Mouse (Mus musculus) heart, embryonic 11.5 days (tissue): ENCODE data around the gene Mgp. TPM values are rescaled to one million over a fixed set of nuclear protein-coding genes. Genes with fewer than 3 reads are reported as not detected.

Source experiments
- ATAC-seq: fragments of 200-750 bp; cut with Nextera tagmentation; replicated peaks from 2 replicates; pipeline ENCODE4 v1.8.0; 2017; ENCODE audit warnings: moderate library complexity; ENCODE audit not compliant: insufficient number of reproducible peaks, low FRiP score, low TSS enrichment
- H3K27ac ChIP-seq: fragments of 300-500 bp; sonication (generic); 2 replicates; pipeline ENCODE4 v1.5.1; 2014; ENCODE audit warnings: mild to moderate bottlenecking, low read depth, low read length
- H3K27me3 ChIP-seq: fragments of 300-500 bp; sonication (generic); 2 replicates; pipeline ENCODE4 v1.6.1; 2014; ENCODE audit warnings: mild to moderate bottlenecking, low read length, mixed read lengths; ENCODE audit not compliant: control insufficient read depth, insufficient read depth
- H3K36me3 ChIP-seq: fragments of 300-500 bp; sonication (generic); 2 replicates; pipeline ENCODE4 v1.6.1; 2014; ENCODE audit warnings: mild to moderate bottlenecking, low read length, moderate library complexity, mixed read lengths; ENCODE audit not compliant: control insufficient read depth, insufficient read depth
- H3K4me1 ChIP-seq: fragments of 300-500 bp; sonication (generic); 2 replicates; pipeline ENCODE4 v1.6.1; 2014; ENCODE audit warnings: low read length; ENCODE audit not compliant: control insufficient read depth, insufficient read depth
- H3K4me2 ChIP-seq: fragments of 300-500 bp; sonication (generic); 2 replicates; pipeline ENCODE4 v1.6.1; 2014; ENCODE audit warnings: mild to moderate bottlenecking, moderate library complexity
- H3K4me3 ChIP-seq: fragments of 300-500 bp; sonication (generic); 2 replicates; pipeline ENCODE4 v1.5.1; 2014; ENCODE audit warnings: low read depth, low read length
- H3K9ac ChIP-seq: fragments of 300-500 bp; sonication (generic); 2 replicates; pipeline ENCODE4 v1.6.1; 2014; ENCODE audit warnings: mild to moderate bottlenecking, low read depth, low read length, moderate library complexity
- H3K9me3 ChIP-seq: fragments of 300-500 bp; sonication (generic); replicated peaks from 2 replicates; pipeline ENCODE4 v1.6.1; 2016; ENCODE audit warnings: low read length; ENCODE audit not compliant: control insufficient read depth
- WGBS: fragments of 180-500 bp; shearing (Covaris S2); extraction: QIAGEN DNeasy Blood & Tissue Kit; methylation state at CpG from one replicate; pipeline ENCODE4 v1.1.7; 2014; ENCODE audit not compliant: insufficient replicate concordance; 5-methylcytosine and 5-hydroxymethylcytosine counted together
- polyA plus RNA-seq: library from polyadenylated mRNA; unstranded; fragments of >200 nt; fragmentation: Nextera tagmentation; extraction: Ambion mirVana; gene quantifications from 2 replicates; pipeline ENCODE4 v1.2.1, GENCODE M21; 2014

Mgp gene
- polyA plus RNA-seq, 1 experiment from 2014 or later, result 75.1 TPM

DNA sequence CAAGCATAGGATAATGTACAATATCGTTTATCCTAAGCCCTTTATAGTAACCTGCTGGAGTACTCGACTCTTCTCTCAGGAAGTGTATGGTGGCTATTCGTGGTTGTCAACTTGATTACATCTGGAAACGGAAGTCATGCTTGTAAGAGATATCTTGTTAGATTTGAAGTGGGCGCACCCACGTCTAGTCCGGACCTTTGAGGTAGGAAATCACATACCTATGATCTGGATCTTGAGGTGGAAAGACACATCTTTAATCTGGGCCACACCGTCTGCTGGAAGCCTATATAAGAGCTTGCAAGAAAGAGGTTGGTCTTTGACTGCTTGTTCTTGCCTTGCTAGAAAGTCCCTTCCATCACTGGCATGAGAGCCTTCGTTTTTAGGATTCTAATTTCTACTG lies 26.9 kb upstream of the Mgp start:
- Histone ChIP-seq H3K27ac (no peak overlapping the region), H3K4me2 (no peak overlapping the region), H3K27me3 (no peaks in the 10 kb centered on the region), H3K36me3 (no peaks in the 10 kb centered on the region), H3K4me3 (no peak overlapping the region), H3K9me3 (no peaks in the 10 kb centered on the region), H3K4me1 (peaks cover 21% of the 10 kb centered on the region), H3K9ac (no peak overlapping the region)
- WGBS, result 82% methylated on average over 9 of the region's 9 CpGs
- no peak for ATAC-seq

DNA sequence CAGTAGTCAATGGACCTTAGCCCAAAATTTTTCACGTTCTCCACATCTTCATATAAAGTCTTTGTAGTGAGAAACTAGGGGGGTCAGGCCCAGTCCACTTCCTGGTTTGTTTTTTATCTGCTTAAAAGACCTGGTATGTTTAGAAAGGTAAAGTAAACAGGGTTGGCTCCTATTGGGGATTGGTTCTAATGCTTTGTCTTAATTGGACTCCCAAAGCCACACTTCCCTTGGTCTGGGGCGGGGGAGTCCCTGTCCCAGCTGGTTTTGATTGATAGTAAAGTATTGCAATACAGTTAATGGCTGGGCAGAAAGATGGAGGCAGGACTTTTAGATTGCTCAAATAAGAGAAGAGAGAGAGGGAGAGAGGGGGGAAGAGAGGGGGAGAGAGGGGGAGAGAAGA lies 25.4 kb upstream of the Mgp start:
- H3K4me3 ChIP-seq, result no peak overlapping the region
- peaks cover 21% of the 10 kb centered on the region for H3K4me1 ChIP-seq
- no peak overlapping the region for H3K9ac ChIP-seq
- ATAC-seq, result no peak
- H3K36me3 ChIP-seq, result no peaks in the 10 kb centered on the region
- H3K4me2 ChIP-seq, result no peak overlapping the region
- no peaks in the 10 kb centered on the region for H3K9me3 ChIP-seq
- H3K27ac ChIP-seq, result no peak overlapping the region
- WGBS, result 66% methylated on average over 2 of the region's 2 CpGs
- H3K27me3 ChIP-seq, result no peaks in the 10 kb centered on the region

DNA sequence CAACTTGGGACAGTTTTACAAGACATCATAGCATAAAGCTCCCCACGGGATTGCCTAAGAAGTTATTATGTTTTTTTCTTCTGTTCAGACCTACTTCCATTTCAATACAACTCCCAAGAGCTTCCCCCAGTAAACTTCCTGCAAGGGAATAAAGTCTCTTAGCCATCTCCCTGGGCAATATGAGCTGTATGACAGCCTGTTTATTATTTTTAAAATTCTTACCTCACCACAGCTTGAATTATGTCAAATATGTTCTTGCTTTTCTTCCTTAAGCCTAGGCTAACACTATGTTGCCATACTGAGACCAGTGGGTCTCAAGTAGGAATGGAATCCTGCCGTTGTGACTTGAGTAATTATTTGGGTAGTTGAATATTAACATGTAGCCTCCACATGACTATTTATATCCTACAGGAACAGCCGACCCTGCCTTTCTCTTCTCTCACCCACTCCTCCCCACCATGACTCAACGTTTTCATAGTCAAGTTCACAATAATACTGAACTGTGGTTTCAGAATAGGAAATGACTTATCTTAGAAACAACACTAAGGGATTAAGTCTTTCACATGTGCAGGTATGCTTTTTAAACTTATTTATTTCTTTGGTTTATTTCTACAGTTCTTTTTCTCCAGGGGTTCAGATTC lies 24.9 kb upstream of the Mgp start:
- ATAC-seq, result no peak
- 49% methylated on average over 4 of the region's 4 CpGs for WGBS
- Histone ChIP-seq H3K9me3 (no peaks in the 10 kb centered on the region), H3K27ac (no peak overlapping the region), H3K27me3 (no peaks in the 10 kb centered on the region), H3K9ac (no peak overlapping the region), H3K4me1 (peaks cover 21% of the 10 kb centered on the region), H3K36me3 (no peaks in the 10 kb centered on the region), H3K4me3 (no peak overlapping the region), H3K4me2 (no peak overlapping the region)

DNA sequence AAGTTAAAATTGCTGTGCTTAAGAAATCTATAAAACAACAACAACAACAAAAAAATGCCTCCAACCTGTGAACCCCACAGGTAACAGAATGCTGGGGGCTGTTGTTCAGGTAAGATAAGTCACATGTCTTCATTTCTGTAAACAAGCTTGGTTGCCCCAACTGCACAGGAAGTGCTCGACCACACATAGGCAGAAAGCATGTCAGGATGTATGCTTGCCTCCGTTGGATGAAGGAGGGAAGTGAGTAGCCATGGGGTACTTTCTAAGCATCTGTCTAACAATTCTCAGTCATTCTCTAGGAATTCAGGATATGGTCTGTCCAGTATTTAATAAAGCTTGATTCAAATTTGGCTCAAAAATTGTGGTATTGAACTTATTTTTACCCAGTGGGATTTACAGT lies 23.3 kb upstream of the Mgp start:
- no peaks in the 10 kb centered on the region for H3K27me3 ChIP-seq
- no peak overlapping the region for H3K4me3 ChIP-seq
- 51% methylated on average over 2 of the region's 2 CpGs for WGBS
- H3K4me1 ChIP-seq, result peaks cover 24% of the 10 kb centered on the region
- H3K27ac ChIP-seq, result peak overlapping the region; percentile 74; the same call in 1 of the 2 replicates
- no peaks in the 10 kb centered on the region for H3K9me3 ChIP-seq
- no peak for ATAC-seq
- H3K4me2 ChIP-seq, result no peak overlapping the region
- H3K36me3 ChIP-seq, result no peaks in the 10 kb centered on the region
- no peak overlapping the region for H3K9ac ChIP-seq

DNA sequence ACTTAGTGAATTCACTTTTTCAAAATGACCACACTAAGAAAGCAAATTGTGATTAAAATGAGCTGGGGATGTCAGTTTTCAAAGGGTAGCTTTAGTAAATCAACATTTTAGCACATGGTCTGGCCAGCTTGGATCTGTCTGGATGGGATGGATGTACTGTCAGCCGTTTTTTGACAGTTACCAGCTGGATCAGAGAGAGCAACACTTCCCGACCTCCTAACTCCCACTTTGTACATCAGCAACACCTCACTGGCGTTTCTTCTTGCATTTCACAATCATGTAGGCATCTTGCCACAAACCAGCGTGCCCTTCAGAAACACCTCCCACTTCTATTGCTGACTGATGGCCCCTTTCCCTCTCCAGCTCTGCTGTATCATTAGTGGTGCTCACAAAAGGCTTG lies 22.6 kb upstream of the Mgp start:
- WGBS, result 28% methylated on average over 4 of the region's 4 CpGs
- no peak overlapping the region for H3K4me3 ChIP-seq
- H3K4me2 ChIP-seq, result no peak overlapping the region
- peak overlapping the region; percentile 74; the same call in 1 of the 2 replicates for H3K27ac ChIP-seq
- H3K36me3 ChIP-seq, result no peaks in the 10 kb centered on the region
- H3K4me1 ChIP-seq, result peaks cover 24% of the 10 kb centered on the region
- H3K27me3 ChIP-seq, result no peaks in the 10 kb centered on the region
- no peaks in the 10 kb centered on the region for H3K9me3 ChIP-seq
- peak; percentile 72; the same call in 1 of the 2 replicates for ATAC-seq
- H3K9ac ChIP-seq, result no peak overlapping the region

DNA sequence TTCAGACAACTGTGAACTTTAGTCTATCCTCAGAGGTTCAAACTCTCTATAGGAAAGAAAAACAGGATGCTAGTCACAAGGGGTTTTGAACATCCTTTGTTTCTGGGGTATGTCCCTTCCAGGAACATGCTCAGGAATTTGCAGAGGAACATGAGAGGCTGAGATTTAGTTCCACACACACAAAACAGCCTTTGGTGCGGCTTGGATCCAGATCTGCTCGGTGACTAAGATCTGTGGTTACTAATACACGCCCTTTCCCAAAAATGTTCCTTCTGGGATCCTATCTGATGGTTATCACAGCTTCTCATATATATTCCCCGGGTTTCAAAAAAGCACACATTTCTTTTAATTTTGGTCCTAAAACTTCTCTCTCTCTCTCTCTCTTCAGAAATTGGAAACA lies 22.2 kb upstream of the Mgp start:
- 48% methylated on average over 4 of the region's 4 CpGs for WGBS
- no peak for ATAC-seq
- H3K9ac ChIP-seq, result no peak overlapping the region
- H3K27me3 ChIP-seq, result no peaks in the 10 kb centered on the region
- H3K4me3 ChIP-seq, result no peak overlapping the region
- no peak overlapping the region for H3K4me2 ChIP-seq
- H3K4me1 ChIP-seq, result peaks cover 24% of the 10 kb centered on the region
- H3K36me3 ChIP-seq, result no peaks in the 10 kb centered on the region
- peak overlapping the region; percentile 74 for H3K27ac ChIP-seq
- no peaks in the 10 kb centered on the region for H3K9me3 ChIP-seq

DNA sequence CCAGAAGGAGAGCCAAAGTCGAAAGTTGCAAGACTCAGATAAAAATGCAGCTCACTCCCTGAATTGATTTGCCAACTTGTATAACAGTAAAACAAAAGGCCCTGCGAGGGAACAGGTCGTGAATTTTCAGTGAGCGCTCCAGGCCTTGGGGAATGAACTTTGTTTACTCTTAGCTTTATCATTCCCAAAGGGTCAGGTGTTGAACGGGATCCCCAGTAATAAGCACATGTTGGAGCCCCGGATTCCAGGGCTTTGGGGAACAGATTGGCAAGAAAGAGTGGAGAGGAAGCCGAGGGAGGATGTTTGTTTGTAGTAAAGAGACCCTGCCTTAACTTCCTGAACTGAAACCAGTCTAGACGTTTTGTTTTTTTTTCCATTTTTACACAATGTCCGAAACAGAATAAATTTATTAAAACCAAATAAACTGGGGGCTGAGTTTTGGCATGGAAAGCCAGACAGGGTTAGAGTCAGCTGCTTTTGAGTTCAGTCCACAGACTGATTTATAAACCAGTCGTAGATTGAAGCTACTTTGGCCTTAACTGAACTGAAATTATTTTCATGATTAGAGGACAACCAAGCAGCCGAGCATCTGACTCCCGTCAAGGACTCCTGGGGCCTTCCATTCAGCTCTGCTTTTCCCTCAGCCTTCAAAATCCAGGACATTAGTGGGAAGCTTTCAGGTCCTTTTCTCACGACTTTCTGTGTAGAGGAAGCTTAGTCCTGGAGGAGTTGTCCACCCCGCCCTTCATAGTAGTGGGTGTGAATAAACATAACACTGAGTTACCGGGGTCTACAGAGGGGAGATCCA lies 19.1 kb upstream of the Mgp start:
- Histone ChIP-seq H3K27ac (peak overlapping the region; percentile 37), H3K36me3 (no peaks in the 10 kb centered on the region), H3K27me3 (no peaks in the 10 kb centered on the region), H3K4me2 (no peak overlapping the region), H3K9ac (no peak overlapping the region), H3K4me3 (no peak overlapping the region), H3K9me3 (no peaks in the 10 kb centered on the region), H3K4me1 (peaks cover 24% of the 10 kb centered on the region)
- ATAC-seq, result no peak
- WGBS, result 46% methylated on average over 15 of the region's 15 CpGs

DNA sequence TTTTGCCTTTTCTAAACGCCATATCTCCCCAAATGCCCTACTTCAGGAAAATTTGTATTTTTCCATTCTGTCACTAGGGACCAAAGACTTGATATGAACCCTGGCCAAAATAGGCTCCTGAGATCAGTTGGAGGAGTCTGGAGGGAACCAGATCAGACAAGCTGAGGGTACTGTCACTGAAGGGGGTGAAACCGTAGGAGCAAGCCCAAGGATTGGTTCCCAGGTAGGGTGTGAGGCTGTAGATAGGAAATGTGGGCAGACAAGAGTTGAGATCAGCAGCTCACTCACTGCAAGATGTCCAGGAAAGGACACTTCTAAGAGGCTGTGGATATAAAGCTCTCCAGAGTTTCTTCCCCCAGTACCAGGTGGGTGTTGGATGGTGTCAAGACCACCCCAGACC lies 16.4 kb upstream of the Mgp start:
- Histone ChIP-seq H3K4me3 (no peak overlapping the region), H3K9ac (no peak overlapping the region), H3K9me3 (no peaks in the 10 kb centered on the region), H3K36me3 (no peaks in the 10 kb centered on the region), H3K27ac (no peak overlapping the region), H3K4me1 (0 out of 2 replicates have a peak, but pooled peaks cover 4% of the 10 kb centered on the region), H3K27me3 (no peaks in the 10 kb centered on the region), H3K4me2 (no peak overlapping the region)
- no peak for ATAC-seq
- WGBS, result 52% methylated on average over 2 of the region's 2 CpGs
